Mouse (Mus musculus) T-cell, adult 66 days (primary cell): ENCODE data around the gene Wrap53. TPM values are rescaled to one million over a fixed set of nuclear protein-coding genes. Genes with fewer than 3 reads are reported as not detected.

Experiments
- total RNA-seq, 2 experiments: library from RNA; stranded (reverse); gene quantifications; 3 replicates in 1 of 2; 4 replicates in 1 of 2; pipeline ENCODE4 v1.2.4; 2023

The Wrap53 gene
- total RNA-seq: 10 to 100 TPM; 16.2 TPM

GRCm38 (mm10) chr11:69580091-69580514, at the start of gene Wrap53, which contains the start of gene Trp53:
Wrap53 (minus strand) TSS chr11:69580255.
Trp53 (plus strand) TSS chr11:69580359.

GRCm38 (mm10) chr11:69621571-69622268, 41.7 kb upstream of the Wrap53 start, which contains the start of gene Sat2:
Sat2 (plus strand) TSS chr11:69622024.

GRCm38 (mm10) chr11:69617805-69618204, 37.8 kb upstream of the Wrap53 start, which contains the start of gene Shbg:
Shbg (minus strand) TSS chr11:69617905.

GRCm38 (mm10) chr11:69605726-69606490, 25.9 kb upstream of the Wrap53 start, which contains the start of gene Atp1b2:
Atp1b2 (minus strand) TSS chr11:69605942.

DNA sequence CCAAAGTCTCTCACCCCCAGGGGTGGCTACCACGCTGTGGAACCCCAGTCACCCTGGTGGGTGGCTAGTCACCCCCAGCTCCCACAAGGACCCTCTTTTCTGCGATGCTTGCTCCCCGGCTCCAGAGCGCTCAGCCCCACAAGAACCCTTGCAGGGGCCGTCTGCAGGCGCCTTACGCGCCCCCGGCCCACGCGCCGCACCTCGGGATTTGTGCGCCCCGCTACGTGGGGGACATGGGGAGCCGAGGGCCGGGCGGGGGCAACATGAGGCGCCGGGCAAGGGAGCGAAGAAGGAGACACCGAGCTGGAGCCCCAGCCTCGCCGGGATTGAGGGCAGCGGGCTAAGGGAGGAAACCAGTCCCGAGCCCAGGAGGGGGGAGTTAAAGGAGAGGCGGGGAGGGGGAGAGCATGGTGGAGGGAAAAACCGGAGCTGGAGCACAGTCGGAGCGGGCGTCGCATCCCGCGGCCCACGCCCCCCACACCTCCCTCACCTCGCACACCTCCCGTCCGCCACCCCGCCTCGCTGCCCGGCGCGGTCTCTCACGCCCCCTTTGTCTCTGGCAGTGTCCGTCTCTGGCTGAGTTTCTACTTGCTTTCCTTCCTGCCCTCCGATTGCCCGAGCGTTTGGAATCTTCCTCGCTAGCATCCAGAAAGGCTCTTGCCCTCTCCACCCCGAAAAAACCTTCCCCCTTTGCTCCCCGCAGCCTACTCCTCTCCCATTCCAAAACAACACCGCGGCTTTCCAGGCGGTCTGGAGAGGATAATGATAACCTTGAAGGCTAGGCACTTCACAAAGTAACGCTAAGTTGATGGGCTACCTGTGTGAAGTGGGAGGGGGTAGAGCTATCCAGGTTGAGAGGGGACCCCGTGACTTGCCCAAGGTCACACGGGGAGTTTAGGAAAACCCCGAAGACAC, 19.9 kb downstream of the Wrap53 start, which contains the start of gene Efnb3:
Gene Efnb3, minus strand, starts transcription at position 355 of the 915 bp plus-strand sequence.

DNA sequence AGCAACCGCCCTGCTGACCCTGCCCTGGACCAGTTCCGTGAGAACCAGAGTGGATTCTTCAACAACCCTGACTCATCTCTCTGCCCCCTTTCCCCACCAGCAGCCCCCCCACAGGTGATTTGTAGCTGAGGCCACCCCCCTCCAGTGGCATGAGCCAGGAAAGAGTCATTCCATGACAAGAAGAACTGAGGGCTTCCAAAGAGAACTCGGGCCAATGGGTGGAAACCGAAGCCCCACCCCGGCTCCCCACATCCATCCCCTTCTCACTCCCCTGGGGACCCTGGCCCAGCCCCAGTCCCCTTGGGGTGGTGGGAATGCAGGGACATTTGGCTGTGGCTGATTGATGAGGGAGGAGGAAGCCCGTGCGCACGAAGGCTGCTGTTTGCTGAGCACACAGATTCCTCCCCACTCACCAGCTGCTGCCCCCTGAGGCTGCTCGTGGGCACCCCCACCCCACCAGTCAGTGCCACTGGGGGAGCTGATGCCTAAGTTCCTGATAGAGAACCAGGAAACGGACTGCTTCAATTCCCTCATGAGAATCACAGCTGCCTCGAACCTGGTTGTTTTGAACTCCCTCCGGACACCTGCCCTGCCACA, 30.9 kb downstream of the Wrap53 start, which contains the start of gene Dnah2:
Gene Dnah2, minus strand, starts transcription at position 51 of the 597 bp plus-strand sequence.

Other genes with a start within 250 kb of the Wrap53 start
- 1 to 10 TPM; 1.5 to 2.4 TPM for gene Rnf227, start 239.8 kb downstream of the Wrap53 start, total RNA-seq
- 100 to 1,000 TPM; 777 to 802 TPM for gene Chd3, start 210.8 kb downstream of the Wrap53 start, total RNA-seq
- 10 to 100 TPM; 33.0 to 46.3 TPM for gene Naa38, start 184.8 kb downstream of the Wrap53 start, total RNA-seq
- gene Cyb5d1, start 184.6 kb downstream of the Wrap53 start, total RNA-seq: 10 to 100 TPM; 24.6 to 31.6 TPM
- gene Tmem88, start 182.0 kb downstream of the Wrap53 start, total RNA-seq: 1 to 10 TPM; 7.2 to 8.1 TPM
- gene Kdm6b, start 166.6 kb downstream of the Wrap53 start, total RNA-seq: 100 to 1,000 TPM; 135 to 162 TPM
- under 1 TPM; 0.03 TPM for gene Dnah2, start 31.1 kb downstream of the Wrap53 start, total RNA-seq
- 1 to 10 TPM in 1 of 2 experiments, under 1 TPM in 1; 0.86 to 1.5 TPM for gene Efnb3, start 20.1 kb downstream of the Wrap53 start, total RNA-seq
- gene Trp53, start 104 bp upstream of the Wrap53 start, total RNA-seq: 100 to 1,000 TPM; 146 to 161 TPM
- gene Atp1b2, start 25.7 kb upstream of the Wrap53 start, total RNA-seq: 1 to 10 TPM; 1.3 to 3.2 TPM
- gene Shbg, start 37.6 kb upstream of the Wrap53 start, total RNA-seq: not detected
- gene Sat2, start 41.8 kb upstream of the Wrap53 start, total RNA-seq: not detected
- 10 to 100 TPM; 77.7 to 93.7 TPM for gene Fxr2, start 52.7 kb upstream of the Wrap53 start, total RNA-seq
- under 1 TPM; 0.71 to 0.90 TPM for gene Sox15, start 75.1 kb upstream of the Wrap53 start, total RNA-seq
- 10 to 100 TPM; 69.8 to 73.0 TPM for gene Mpdu1, start 82.4 kb upstream of the Wrap53 start, total RNA-seq
- gene Cd68, start 85.9 kb upstream of the Wrap53 start, total RNA-seq: 10 to 100 TPM; 13.1 to 17.2 TPM
- gene Eif4a1, start 92.2 kb upstream of the Wrap53 start, total RNA-seq: 100 to 1,000 TPM; 875 to 923 TPM
- 100 to 1,000 TPM in 1 of 2 experiments, 10 to 100 TPM in 1; 99.8 to 112 TPM for gene Senp3, start 101.8 kb upstream of the Wrap53 start, total RNA-seq
- gene Tnfsf13, start 105.5 kb upstream of the Wrap53 start, total RNA-seq: not detected
- gene Tnfsf12, start 115.6 kb upstream of the Wrap53 start, total RNA-seq: 1 to 10 TPM in 1 of 2 experiments, under 1 TPM in 1; 0.47 to 1.3 TPM
- gene Tnfsfm13, start 115.8 kb upstream of the Wrap53 start, total RNA-seq: under 1 TPM in 1 of 2 experiments, not detected in 1; 0.36 TPM
- gene Polr2a, start 178.4 kb upstream of the Wrap53 start, total RNA-seq: 100 to 1,000 TPM; 156 to 172 TPM
- gene Slc35g3, start 181.7 kb upstream of the Wrap53 start, total RNA-seq: not detected
- gene Zbtb4, start 185.7 kb upstream of the Wrap53 start, total RNA-seq: 10 to 100 TPM; 46.9 to 48.0 TPM
- 1 to 10 TPM; 3.7 to 4.6 TPM for gene Chrnb1, start 215.7 kb upstream of the Wrap53 start, total RNA-seq
- not detected for gene Fgf11, start 221.6 kb upstream of the Wrap53 start, total RNA-seq
- gene Tmem102, start 225.4 kb upstream of the Wrap53 start, total RNA-seq: not detected
- not detected for gene Gm39566, start 235.0 kb upstream of the Wrap53 start, total RNA-seq
- gene Spem2, start 238.2 kb upstream of the Wrap53 start, total RNA-seq: not detected
- not detected for gene Spem1, start 241.9 kb upstream of the Wrap53 start, total RNA-seq